Mouse (Mus musculus) A20 (cell line): ENCODE measurements around the gene Zfp672.
"Not testable (repeated sequence)": the region's sequence is repeated elsewhere in the genome, so short reads cannot be mapped to it uniquely, and the experiment has no call there.

Experiments used
- DNase-seq: peaks from one replicate; pipeline ENCODE4 v3.0.0-alpha.2; 2011; ENCODE audit warnings: low read depth, low spot score

Zfp672 gene

DNA sequence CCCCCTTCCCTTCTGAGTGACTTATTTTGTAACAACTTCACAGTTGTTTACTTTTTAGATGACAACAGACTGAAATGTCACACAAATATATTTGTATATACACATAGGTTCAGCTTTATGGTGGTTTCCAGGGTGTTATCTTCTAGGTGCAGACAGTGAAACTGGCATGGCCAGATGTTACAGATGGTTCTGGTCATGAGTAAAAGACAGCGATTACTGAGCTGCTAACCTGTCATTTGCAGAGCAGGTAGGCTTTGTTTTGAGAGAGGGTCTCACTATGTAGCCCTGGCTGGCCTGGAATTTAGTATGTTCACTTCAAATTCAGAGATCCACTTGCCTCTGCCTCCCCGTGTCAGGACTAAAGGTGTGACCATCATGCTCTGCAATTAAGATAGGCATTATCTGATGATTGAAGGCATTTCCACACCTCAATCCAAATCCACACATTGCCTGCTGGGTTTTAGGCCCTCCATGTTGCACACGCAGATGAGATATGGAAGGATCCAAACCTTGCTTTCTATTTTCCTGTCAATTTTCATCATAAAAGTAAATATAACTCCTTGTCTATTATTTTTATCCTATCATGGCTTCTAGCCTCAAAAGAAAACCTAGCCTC, 5.4 kb downstream of the Zfp672 start:
- DNase-seq, result peak; percentile 5

- DNase-seq, result peak; percentile 52
Observed at GRCm38 (mm10) chr11:58323570-58324340, 6.4 kb downstream of the Zfp672 start.

GRCm38 (mm10) chr11:58322824-58323569, 7.1 kb downstream of the Zfp672 start:
- DNase-seq, result peak; percentile 97

DNA sequence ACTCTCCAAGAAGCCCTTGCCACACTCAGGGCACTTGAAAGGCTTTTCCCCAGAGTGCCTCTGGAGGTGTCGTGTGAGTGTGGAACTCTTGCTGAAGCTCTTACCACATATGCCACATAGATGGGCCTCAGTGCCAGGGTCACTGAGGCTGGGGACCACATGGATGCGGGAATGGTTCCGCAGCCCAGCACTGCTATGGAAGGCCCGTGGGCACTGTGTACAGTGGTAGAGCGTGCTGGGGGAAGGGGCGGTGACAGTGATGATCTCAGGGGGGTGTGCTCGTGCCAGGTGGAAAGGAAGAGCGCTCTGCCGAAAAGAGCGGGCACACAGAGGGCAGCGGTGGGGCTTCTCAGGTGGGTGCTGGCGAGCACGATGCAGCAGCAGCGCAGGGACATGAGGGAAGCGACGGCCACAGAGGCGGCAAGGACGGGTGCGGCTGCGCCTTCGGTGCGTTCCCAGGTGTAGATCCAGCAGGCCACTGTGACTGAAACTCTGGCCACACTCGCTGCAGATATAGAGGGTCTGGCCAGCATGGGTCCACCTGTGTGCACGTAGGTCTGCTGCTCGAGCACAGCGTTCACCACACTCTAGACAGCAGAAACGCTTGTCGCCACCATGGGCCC, 13.3 kb downstream of the Zfp672 start:
- no peak for DNase-seq

- no peak for DNase-seq
Observed at GRCm38 (mm10) chr11:58316344-58316743, 13.8 kb downstream of the Zfp672 start.

DNA sequence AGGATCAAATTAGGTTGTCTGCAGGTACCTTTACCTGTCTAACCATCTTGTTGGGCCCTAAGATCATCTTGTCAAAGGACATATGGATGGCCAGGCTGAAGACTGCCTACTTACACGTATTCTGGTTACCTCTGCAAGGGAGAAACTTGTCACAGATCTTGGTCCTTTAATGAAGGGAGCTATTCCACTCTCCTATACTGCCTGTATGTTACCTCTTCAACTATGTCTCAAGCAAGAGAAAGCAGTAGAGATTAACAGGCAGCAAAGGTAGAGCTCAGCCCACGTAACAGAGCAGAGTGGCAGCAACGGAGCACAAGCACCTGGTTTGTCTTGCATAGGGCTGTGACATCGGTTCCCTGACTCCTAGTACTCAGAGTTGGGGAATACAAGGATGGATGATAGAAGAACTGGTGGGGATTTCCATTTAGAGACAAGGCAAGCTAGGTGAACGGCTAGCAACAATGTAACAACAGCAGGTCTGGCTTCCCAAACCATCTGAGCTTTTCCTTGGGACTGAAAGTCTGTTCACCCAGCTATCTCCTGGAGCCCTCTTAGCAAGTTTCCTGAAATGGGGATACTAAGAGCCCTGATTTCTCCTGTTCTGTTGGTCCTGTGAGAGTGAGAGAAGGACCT, 14.5 kb downstream of the Zfp672 start:
- no peak for DNase-seq

DNA sequence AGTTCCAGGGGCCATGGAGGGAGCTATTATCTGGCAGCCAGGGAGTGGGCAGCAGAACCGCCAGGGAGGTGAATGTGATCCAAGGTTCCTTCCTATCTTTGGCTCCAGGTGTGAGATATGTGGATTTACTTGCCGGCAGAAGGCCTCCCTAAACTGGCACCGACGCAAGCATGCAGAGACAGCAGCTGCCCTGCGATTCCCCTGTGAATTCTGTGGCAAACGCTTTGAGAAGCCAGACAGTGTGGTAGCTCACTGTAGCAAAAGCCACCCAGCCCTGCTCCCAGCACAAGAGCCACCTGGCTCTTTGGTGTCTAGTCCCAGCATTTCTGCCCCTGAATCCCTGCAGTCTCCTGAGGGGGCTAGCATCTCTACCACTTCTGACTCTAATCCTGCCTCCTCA, 16.1 kb downstream of the Zfp672 start:
- no peak for DNase-seq

DNA sequence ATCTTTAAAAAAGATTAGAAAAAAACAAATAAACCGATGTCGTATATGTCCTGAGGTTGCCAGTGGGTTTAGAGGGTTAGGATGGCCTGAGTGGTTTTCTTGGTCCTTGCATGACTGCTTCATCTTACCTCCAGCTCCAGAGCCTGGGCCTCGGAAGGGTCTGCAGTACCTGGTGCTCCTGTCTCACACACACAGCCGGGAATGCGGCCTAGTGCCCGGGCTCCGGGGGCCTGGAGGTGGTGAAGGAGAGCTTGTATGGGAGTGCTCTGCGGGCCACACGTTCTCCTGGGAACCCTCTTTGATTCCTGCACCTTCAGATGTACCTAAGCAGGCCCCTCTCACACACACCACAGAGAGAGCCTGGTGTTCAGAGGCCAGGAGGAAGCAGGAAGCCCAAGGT, 21.5 kb downstream of the Zfp672 start:
- no peak for DNase-seq

- DNase-seq, result peak; percentile 82
Observed at GRCm38 (mm10) chr11:58307411-58308080, 22.6 kb downstream of the Zfp672 start.

DNA sequence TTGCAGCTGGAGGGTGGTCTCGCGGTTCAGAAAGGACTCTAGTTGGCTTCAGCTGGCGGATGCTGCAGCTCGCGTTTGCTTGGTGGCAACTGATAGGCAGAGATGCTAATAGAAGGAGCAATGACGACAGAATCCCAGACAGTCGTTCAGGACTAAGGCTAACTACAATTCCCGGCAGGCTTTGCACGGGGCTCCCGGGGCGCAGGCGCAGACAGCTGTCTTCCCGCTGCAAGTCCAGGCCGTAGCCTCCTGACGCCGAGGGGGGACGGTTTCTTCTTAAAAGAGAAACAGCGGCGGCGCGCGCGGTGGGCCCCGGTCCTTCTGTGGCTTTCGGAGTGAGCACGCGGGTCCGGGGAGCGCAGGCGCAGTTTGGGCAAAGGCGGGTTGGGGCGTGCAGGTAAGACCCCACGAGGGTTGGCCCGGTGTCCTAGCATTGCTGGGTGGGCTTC, 23.3 kb downstream of the Zfp672 start, which contains the start of gene Zfp692:
Gene Zfp692 (plus strand): TSS at position 210 of the 449 bp plus-strand sequence.
- peak; percentile 94 for DNase-seq

DNA sequence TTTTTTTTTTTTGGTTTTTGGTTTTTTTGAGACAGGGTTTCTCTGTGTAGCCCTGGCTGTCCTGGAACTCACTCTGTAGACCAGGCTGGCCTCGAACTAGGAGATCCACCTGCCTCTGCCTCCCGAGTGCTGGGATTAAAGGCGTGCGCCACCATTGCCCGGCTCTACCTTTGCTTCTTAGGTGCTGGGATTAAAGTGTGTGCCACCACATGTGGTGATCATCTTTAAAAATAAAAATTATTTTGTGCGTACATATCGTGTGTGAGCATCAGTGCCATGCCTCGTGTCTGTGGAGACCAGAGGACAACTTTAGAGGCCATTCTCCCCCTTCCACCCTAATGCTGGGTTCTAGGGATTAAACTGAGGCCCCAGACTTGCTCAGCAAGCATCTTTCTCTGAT, 24.8 kb downstream of the Zfp672 start:
- not testable (repeated sequence) for DNase-seq

- DNase-seq, result peak; percentile 11
Observed at GRCm38 (mm10) chr11:58303594-58303993, 26.5 kb downstream of the Zfp672 start.

DNA sequence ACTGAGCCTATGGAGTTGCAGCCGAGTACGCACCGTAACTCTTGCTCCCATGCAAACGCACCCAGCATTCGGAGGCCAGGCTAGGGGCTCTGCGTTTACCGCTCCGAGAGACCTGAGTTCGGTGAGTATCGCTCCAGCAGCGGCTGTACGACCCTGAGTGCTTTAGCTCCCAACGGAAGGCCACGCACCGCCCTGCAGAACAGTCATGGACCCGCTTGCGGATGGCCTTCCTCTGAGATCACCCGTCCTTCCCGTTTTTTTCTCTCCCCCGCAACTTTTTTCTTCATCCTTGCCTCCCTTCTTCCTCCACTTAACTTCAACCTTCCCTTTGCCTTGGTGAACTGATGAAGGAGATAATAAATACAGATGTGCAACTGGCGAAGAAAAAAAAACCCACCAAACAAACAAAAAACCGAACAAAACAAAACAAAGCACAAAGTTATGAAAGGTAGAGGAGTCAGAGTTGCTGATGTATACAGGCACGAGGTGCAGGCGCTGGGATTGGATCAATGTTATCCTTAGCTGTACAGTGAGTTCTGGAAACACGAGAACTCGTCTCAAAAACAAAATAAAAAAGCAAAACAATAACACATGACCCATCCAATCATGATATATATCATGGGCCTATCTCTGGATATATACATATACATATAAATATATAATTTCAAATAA, 27.2 kb downstream of the Zfp672 start:
- DNase-seq, result no peak

DNA sequence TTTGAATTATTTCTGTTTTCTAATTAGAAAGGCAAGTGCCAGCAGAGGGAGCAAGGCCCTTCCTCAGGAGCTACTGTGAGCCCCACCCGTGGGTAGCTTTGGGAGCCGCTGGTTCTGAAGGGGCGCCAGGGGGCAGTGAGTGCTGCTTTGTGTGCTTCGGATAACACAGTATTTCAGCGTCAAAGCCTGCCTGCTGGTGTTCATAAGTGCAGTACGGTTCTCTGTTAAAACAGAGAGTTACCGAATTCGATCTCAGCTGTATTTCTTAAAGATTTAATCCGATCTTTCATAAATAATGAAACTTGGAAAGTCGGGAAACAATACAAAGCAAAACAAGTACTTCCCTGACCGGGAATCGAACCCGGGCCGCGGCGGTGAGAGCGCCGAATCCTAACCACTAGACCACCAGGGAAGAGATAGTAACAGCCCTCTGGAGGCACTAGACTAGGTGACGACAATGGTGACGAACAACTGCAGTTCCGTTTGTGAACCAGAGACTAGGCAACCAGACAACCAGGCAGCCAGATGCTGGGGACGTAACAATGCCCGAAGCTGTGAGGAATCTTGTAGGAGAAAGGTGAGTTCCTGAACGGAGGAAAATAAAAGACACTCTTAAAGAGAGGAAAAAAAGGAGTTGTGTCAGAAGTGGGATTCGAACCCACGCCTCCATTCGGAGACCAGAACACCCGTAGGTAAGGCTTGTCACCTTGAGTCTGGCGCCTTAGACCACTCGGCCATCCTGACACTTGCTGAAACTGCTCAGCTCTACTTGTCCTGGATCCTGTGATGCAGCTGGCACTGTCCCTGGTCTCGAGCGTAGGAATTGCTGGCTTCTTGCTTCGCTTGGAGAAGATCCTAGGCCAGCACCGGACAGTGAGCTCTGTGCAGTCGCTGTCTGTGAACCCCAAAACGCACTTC, 28.0 kb downstream of the Zfp672 start:
- peak; percentile 98 for DNase-seq

- DNase-seq, result peak; percentile 69
Observed at GRCm38 (mm10) chr11:58301057-58301456, 29.1 kb downstream of the Zfp672 start.

DNA sequence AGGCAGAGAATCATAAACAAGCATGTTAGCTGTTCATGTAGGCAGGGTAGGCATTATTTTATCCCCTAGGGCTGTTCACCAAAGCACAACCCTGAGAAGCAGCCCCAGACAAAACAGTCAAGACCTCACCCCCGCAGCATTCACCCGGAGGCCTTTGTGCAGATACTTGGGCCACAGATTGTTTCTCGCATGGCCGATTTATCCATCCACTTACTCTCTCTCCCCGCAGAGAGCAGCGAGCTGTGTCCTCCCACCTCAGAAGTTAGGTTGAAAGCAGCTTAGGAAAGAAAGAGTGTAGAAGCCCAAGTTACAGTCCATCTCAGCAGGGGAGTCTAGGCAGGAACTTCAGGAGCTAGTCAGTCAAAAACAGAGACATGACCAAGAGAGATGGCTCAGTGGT, 32.7 kb downstream of the Zfp672 start:
- no peak for DNase-seq

DNA sequence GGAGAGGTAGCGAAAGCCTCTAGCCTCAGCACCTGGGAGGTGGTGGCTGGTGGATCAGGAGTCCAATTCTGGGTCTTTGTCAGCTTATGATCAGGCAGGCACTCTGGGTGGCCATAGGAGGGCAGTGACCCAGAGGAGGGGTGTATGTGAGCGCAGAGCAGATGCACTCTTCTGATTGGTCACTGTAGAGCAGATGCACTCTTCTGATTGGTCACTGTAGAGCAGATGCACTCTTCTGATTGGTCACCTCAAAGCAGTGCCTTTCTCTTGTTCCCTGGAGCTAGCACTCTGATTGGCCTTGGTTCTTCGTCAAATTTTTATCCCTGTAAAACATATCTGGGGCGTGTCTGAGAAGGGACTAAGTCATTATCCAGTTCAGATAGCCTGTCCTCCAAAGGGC, 37.3 kb downstream of the Zfp672 start:
- DNase-seq, result peak; percentile 30

DNA sequence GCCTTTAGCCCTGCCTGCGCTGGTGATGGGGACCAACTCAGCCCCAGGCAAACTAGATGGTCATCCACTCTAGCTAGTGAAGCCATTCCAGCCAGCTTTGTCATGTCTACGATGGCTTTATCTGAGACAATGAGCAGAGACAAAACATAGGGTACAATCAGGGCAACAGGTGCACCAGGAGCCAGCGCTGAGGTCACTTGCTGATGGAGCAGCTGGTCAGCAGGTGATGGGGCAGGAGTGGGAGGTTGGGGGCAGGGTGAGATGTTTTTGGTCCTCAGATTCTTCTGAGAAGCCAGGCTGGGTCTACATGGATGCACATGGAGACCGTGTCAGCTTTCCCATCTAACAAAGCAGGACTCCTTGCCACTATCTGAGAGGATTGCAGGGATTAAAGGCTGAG, 39.3 kb downstream of the Zfp672 start:
- DNase-seq, result no peak

DNA sequence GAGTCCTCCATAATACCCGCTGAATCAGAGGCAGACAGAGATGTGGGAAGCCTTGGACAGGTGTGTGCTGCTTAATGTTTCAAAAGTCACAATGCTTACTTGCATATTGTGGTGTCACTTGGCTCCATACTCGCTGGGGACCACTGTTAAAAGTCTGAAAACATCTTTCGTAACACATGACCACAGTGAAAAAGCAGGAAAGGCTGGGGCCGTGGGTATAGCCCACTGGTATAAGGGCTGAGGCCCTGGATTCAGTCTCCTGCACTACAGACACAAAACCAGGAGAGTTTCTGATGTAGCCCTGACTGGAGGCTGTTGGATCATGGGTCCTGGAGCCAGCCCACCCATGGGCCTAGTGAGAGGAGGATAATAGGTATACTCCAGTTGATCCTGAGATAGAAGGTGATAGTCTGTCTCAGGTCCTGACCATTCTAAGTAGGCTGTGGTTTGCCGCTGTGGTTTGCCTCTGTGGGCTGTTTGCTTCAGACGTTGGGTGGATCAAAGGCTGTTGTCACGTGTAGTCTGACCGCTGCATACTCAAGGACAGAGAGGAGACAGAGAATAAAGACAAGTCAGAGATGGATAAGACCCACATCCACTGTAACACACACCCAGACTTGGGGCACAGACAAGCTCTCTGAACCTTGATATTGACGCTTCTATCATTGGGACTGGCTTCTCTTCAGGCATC, 40.0 kb downstream of the Zfp672 start:
- no peak for DNase-seq
